Mouse (Mus musculus) layer of hippocampus, adult 9-11 months (tissue): ENCODE measurements around the gene Slx4.
"Not testable (repeated sequence)": the region's sequence is repeated elsewhere in the genome, so short reads cannot be mapped to it uniquely, and the experiment has no call there.

ENCODE experiments used
- DNase-seq: peaks from one replicate; pipeline ENCODE4 v3.0.0; 2022

Gene Slx4

GRCm38 (mm10) chr16:4003489-4004398 is at the start of gene Slx4:
TSS of gene Slx4 (minus strand) at chr16:4003770.
- DNase-seq: peak; percentile 98

GRCm38 (mm10) chr16:4052601-4053000 is 49.0 kb upstream of the Slx4 start:
- DNase-seq: no peak

- DNase-seq: peak; percentile 21
Measured at GRCm38 (mm10) chr16:4045524-4045923, 42.0 kb upstream of the Slx4 start.

- DNase-seq: no peak
Measured at GRCm38 (mm10) chr16:4044093-4044492, 40.5 kb upstream of the Slx4 start.

GRCm38 (mm10) chr16:4041646-4042045 is 38.1 kb upstream of the Slx4 start:
- no peak for DNase-seq

- DNase-seq: no peak
Measured at GRCm38 (mm10) chr16:4040206-4040605, 36.6 kb upstream of the Slx4 start.

- DNase-seq: no peak
Measured at GRCm38 (mm10) chr16:4037690-4038089, 34.1 kb upstream of the Slx4 start.

- no peak for DNase-seq
Measured at GRCm38 (mm10) chr16:4036807-4037206, 33.2 kb upstream of the Slx4 start, which contains the start of gene Dnase1. TSS of gene Dnase1 (plus strand) at chr16:4036942.

GRCm38 (mm10) chr16:4035575-4035974 is 32.0 kb upstream of the Slx4 start:
- no peak for DNase-seq

- no peak for DNase-seq
Measured at GRCm38 (mm10) chr16:4034476-4034875, 30.9 kb upstream of the Slx4 start.

GRCm38 (mm10) chr16:4033971-4034370 is 30.4 kb upstream of the Slx4 start:
- no peak for DNase-seq

GRCm38 (mm10) chr16:4032341-4032748 is 28.8 kb upstream of the Slx4 start:
- no peak for DNase-seq

- no peak for DNase-seq
Measured at GRCm38 (mm10) chr16:4031441-4032274, 28.1 kb upstream of the Slx4 start.

GRCm38 (mm10) chr16:4030501-4030900 is 26.9 kb upstream of the Slx4 start:
- DNase-seq: no peak

GRCm38 (mm10) chr16:4029371-4029841 is 25.8 kb upstream of the Slx4 start:
- DNase-seq: no peak

GRCm38 (mm10) chr16:4027211-4027610 is 23.6 kb upstream of the Slx4 start:
- no peak for DNase-seq

- DNase-seq: no peak
Measured at GRCm38 (mm10) chr16:4026672-4027071, 23.1 kb upstream of the Slx4 start.

- no peak for DNase-seq
Measured at GRCm38 (mm10) chr16:4022719-4023118, 19.1 kb upstream of the Slx4 start.

GRCm38 (mm10) chr16:4021241-4021640 is 17.7 kb upstream of the Slx4 start:
- no peak for DNase-seq

- not testable (repeated sequence) for DNase-seq
Measured at GRCm38 (mm10) chr16:4017466-4017865, 13.9 kb upstream of the Slx4 start.

- not testable (repeated sequence) for DNase-seq
Measured at GRCm38 (mm10) chr16:4016786-4017185, 13.2 kb upstream of the Slx4 start.

- DNase-seq: no peak
Measured at GRCm38 (mm10) chr16:4014040-4014668, 10.6 kb upstream of the Slx4 start.
